Mouse (Mus musculus) hindlimb bud, embryonic 11.5 days (tissue): ENCODE measurements around the gene Tbata.

ENCODE experiments used
- DNase-seq: peaks from one replicate; pipeline ENCODE4 v3.0.0-alpha.2; 2012; ENCODE audit warnings: low read depth, low spot score; ENCODE audit errors: extremely low spot score

The Tbata gene

DNA sequence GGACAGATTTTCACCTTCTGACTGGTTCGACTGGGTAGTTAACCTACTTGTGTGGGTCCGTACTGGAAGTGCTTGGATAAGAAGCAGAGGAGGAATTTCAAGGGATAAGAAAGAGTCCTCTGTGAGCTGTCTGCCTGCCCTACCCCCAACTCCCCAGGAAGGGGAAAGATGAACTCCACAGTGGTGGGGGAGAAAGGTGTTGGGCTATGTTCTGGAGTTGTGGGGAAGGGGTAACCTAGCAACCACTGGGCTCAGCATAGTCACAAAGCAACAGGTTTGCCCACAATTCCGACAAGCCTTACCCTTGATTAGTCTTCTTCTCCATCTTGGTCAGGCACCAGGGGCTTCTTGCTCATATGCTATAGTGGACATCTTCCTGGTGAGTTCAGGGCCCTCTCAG, at the start of gene Tbata:
Tbata (plus strand) TSS at position 301 of the 400 bp plus-strand sequence.
- no peak for DNase-seq

DNA sequence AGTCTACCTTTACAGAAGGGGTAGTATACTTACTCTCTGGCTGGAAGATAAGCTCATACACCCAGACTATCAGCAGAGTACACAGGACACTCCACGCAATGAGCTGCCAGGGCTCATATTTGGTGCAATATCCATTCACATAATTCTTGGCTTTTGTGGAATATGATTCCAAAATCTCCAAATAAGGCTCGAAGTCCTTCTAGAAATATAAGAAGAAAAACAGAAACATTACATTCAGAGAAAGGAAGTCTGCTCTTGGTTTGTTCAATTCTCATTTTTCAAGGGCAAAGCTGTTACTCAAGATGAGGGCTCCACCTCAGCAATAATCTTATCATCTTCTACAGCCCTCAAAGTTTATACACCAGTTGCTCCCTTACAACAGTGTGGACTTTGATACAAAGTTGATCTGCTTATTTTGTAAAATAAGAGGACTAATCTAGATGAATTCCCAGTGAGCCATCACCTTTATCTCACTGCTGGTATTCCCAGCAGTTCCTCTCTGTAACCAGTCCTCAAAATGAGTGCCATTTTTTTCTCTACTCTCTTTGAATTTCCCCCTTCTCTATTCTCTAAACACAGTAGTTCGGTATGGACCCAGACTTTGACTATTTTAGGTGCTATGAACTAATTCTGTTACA, 48.4 kb upstream of the Tbata start:
- DNase-seq: no peak

DNA sequence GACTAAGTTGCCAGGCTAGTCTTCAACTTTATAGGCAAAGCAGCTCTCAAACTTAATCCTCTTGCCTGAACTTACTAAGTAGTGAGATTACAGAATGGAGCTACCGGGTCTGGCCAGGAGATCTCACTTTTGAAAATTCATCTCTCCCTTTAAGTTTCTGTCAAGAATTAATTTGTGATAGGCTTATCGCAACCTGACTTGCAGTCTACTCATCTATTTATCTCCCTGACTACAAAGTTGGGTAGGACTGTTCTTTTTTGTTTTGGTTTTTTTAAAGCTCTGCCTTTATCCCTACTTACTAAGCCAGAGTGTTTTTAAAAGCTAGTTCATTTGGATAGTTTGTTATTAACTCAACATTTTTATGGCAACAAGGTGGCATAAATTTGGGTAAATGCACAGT, 47.3 kb upstream of the Tbata start:
- DNase-seq: no peak

DNA sequence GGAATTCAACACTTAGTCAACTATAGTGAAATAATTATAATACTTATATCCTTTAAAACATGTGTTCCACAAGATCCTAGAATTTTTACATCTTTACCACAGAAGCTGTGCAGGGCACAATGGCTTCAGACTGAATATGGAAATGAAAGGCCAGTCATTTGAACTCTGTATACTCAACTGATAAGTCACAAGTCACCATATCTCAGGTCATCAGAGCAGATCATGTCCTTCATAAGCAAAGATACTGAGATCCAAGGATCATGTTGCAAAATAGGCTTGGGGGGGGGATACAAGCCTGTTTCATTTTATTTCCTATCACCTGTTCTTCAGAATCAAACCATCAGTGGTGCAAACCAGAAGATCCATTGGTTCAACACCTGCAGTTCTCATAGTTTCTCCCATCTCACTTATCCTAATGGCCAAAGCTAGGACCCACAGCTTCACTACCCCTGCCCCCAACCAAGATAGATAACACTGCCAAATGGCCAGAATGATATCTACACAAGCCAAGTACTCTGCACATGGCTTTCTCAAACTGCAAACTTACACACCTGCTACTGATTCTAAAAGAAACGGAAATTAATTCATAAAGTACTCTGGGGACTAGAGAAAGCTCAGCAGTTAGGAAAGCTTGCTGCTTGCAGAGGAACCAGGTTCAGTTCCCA, 42.9 kb upstream of the Tbata start:
- DNase-seq: no peak

DNA sequence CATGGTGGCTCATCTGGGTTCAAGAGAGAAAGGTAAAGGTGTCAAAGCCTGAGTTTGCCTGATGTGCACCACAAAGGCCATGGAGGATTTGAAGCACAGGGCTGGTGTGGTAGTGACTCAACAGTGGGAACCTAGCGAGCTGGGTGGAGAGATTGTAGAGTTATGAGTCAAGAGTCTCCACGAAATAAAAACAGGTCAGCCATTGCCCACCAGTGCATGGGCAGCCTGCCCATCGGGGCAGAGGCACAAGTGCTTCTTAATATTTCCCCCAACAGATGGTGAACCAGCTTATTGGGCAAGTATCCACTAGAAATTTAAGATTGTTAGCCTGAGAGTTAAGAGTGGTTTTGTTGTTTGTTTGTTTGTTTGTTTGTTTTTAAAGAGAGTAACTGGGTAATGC, 40.8 kb upstream of the Tbata start:
- DNase-seq: no peak

DNA sequence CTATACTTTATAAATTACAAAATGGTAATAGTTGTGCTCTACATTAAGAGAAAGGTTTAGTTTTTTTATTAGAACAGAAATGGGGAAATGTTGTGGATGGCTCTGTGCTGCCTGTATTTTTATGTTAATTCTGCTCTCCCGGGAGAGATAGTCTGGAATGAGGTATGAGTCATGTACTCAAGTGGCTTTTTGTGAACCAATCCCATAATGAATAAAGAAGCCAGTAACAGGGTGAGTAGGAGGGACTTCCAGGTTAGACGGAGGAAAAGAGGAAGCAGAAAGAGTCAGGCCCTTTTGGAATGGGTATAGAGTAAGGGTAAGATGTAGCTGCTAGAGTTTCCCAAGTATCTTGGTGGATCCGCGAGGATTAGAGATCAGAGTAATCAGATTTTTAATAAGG, 37.7 kb upstream of the Tbata start:
- no peak for DNase-seq

DNA sequence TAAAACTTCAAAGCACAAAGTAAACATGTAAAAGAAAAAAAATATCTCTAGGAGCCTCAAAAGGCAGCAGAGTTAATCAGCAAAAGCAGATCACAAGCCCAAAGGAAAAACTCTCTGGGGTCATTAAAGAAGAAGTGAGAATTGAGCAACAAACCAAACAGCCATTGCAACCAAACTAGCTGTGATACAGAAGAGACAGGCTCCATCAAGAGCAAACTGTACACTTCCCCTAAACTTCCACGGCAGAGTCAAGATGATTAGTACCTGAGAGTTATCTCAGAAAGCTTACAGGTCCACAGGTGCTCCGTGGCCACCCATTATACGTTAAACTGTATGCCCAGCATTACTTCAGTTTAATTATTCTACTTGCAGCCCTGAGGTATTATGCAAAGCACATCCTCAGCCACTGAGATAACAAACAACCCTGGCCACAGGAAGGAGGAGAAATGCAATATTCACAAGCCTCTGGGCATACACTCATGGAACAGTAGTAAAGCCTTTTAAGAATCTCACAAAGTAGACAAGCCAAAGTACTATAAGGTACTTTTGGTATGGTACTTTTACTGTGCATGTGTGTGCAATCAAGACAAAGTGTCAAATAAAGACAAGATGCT, 36.4 kb upstream of the Tbata start:
- DNase-seq: no peak

DNA sequence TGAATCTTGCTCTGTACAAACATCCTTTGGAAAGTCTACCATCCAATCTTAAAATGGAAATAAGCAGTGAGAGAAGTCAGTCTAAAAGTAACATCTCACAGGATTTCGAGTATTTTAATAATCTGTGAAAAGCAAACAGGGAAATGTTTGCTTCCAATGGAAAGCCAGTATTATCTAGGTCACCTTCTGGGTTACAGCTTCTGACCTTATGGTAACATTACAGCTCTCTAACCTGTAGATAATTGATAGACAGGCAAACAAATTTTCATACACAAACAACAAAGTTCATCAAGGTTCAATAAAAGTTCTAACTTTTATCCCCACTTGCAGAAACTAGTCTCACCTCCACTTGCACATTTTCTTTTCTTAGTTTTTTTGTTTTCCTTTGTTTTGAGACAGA, 34.2 kb upstream of the Tbata start:
- DNase-seq: no peak

DNA sequence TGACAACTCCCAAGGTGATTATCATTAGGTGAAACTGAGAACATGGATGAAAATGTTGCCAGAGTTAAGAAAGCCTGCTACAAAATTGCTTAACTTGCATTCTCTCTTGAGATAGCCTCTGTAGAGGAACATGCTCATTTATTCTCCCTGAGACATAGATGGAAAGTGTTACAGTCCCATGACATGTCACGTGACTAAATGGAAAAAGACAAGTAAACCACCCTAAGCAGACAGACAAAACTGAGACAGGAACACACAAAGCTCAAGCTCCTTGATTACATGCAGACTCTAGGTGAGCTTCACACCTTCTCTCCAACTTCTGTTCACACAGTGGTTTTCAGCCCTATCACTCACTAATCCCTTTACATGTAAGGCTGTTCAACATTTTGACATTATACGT, 28.4 kb upstream of the Tbata start:
- no peak for DNase-seq

DNA sequence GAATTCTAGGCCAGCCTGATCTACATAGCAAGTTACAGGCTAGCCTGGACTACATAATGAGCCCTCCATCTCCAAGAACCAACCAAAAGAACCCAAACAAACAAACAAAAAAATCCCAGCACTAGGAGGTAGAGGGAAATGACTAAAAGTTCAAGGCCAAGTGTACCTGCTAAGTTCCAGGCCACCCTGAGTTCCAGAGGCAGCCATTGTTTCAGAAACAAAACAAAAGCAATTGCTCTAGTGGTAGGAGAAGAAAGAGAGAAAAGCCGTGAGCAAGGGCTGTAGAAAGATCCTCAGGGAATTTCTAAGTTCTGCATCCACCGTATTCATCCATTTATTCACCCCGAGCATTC, 26.0 kb upstream of the Tbata start:
- no peak for DNase-seq

DNA sequence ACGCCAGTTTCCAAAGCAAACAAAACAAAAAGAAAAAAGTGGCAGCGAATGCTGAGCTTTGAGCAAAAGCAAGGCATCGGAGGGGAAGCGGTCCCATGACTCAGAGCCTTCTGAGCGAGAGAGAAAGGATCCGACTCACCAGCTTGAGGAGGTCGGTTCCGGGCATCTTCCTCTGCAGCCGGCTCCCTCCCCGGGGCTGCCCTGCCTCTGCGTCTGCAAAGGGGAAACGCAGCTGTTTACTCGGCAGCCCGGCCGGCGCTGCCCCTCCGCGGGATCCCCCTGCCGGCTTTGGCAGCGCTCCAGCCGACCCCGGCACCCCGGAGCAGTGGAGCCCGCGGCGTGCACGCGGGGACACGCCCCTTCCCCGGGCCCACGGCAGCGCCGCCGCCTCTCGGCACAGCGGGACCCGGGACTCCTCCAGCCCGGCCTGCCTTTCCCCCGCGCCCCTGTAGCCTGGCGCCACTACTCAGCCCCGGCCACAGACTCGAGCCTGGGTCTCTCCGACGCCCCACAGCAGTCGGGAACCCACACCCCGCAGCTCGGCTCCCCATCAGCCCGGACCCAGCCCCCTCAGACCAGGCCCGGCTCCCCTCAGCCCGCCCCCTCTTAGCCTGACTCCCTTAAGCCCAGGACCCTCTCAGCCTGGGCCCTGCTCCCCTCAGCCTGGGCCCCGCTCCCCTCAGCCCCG, 25.5 kb upstream of the Tbata start:
- no peak for DNase-seq

DNA sequence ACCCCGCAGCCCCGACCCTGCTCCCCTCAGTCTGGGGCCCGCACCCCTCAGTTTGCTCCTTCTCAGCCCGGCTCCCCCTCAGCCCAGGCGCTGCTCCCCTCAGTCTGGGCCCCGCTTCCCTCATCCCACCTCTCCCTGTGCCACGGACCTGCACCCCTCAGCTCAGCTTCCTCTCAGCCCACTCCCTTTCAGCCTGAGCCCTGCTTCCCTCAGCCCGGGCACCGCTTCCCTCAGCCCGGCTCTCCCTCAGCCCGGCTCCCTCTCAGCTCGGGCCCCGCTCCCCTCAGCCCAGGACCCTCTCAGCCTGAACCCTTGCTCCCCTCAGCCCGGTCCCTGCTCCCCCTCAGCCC, 25.0 kb upstream of the Tbata start:
- DNase-seq: no peak

DNA sequence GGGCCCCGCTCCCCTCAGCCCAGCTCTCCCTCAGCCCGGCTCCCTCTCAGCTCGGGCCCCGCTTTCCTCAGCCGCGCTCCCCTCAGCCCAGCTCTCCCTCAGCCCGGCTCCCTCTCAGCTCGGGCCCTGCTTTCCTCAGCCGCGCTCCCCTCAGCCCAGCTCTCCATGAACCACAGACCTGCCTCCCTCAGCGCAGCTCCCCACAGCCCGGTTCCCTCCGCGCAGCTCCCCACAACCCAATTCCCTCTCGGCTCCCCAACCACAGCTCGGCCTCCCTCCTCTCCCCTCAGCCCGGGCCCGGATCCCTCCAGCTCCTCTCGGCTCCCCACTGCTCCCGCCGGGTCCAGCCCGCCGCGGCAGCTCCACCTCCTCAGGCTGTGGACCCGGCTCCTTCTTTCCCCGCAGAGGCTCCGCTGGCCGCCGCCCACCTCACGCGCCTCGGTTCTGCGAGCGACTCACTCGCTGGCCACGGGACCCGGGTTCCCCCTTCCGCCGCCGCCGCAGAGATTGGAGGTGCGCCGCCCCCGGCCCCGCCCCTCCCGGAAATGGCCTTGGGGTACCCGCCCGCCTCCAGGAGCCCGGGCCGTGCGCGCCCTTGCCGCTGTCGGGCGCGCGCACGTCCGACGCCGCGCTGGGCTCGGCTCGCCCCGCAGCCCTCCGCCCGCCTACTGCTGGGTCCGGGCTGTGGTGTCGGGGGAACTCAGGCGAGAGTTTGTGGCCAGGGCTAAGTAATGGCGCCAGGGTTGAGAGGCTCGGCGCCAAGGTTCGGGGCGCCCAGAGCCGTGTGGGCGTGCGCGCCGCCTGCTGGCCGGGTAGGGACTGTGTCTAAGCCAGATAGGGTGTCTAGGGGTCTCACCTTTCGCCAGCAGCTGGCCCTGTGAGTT, 24.4 kb upstream of the Tbata start, which contains the start of gene Sgpl1:
Sgpl1 (minus strand) TSS at position 547 of the 884 bp plus-strand sequence.
- peak; percentile 30 for DNase-seq

DNA sequence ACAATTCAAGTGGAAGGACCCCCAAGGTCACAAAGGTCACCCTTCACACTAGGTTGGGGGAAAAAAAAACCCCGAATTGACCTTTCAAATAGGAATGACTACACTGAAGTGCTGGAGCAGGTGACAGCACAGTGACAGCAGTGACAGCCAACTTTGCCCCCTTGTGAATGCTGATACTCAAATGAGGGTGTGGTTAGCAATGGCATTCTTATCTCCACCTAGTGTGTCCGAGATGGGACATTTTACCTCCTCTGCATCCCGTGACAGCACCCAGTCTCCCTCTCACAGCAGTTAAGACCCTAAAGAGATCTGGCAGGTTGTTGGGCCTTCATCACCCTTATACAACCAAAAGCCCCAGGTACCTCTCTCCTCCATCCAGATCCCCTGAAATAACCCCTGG, 22.3 kb upstream of the Tbata start:
- DNase-seq: no peak

DNA sequence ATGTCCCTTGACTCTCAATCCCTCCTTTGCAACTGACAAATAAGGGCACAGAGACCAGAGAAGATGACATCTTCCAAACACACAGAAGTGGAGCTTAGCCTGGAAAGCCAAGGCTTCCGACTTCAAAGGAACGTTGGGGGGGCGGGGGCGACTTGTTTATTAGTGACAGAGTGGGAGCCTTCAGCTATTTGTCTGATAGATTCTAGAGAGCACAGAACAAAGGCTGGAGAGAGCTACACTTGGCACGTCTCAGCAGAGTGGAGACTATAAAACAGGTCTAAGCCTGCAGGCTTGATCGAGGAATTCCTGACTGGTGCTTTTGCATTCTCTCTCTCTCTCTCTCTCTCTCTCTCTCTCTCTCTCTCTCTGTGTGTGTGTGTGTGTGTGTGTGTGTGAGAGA, 21.1 kb upstream of the Tbata start:
- no peak for DNase-seq

DNA sequence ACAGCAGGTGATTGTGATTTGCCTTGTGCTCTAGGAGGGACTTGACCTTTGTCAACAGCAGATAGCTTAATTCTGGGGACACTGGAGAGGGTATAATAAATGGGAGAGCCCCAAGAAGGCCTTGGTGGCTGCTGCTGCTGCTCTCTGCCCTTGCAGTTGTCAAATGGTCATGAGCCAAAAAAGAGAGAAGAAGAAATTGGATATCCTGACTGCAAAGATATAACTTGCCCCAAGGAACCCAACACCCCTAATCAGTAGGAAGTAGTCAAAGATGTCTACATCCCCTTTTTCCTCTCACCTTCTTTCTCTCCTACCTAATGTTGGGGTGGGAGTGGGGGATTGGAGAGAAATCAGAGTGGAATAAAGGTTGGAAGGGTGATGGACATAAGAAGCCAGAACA, 19.6 kb upstream of the Tbata start:
- no peak for DNase-seq

DNA sequence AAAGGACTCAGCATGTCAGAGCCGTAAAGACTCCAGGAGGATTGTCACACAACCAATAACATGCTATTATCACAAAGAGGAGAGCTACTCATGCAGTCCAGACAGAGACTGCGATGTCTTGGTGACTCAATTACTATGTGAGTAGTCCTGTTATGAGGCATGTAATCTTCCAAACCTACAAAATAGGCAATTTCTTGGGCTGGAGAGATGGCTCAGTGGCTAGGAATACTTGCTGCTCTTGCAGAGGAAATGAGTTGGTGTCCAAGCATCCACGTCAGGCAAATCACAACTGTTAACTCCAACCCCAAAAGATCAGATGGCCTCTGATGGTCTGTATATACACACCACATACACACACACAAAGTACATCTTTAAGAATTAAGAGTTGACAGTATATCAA, 16.1 kb upstream of the Tbata start:
- DNase-seq: no peak

DNA sequence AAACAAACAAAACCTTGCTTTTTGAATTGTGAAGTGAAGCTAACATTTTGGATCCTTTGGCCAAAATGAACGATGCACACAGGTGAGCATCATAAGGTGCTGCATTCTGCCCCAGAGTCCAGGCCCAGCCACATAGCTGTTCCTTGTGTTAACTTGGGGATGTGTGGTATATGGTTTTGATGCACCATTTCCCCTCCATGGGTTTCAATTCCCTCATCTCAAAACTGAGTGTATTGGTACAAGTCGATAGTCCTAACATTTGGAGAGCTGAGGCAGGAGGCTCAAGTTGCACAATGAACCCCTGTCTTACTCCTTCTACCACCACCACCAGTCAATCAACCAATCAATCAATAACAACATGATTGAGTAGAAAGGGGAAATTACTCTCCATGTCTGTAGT, 15.3 kb upstream of the Tbata start:
- DNase-seq: no peak

DNA sequence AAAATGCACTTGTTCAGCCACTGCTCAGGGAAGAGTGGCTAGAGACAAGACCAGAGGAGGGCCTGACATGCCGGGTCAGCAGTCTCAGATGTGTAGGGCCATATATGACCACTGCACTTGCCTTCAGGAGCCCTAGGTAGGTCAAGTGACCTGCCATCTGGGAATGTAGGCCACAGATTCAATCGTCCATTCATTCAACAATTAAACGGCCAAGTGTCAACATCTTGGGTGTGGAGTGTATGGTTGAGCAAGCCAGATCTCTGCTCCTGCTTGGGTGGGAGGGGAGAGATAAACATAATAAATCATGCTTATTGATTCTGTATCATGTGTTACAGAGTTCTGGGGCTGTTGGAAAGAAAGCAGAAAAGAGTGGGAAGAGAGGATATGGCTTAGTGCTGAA, 13.2 kb upstream of the Tbata start:
- no peak for DNase-seq

DNA sequence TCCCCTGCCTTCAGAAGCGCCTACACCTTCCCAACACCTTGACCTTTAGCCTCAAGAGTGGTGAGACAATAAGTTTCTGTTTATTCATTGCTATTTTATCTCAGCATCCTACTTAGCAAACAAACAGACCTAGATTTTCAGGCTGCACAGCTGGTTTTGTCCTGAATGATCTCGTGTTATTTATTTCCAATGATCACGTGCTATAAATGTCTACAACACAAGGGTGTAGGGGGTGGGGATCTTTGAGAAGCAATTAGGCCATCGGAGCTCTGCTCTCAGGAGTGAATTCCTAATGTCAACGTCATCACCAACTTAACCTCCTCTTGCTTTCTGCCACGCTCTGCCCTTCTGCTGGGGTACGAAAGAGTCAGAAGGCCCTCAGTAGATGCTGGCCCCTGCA, 11.7 kb upstream of the Tbata start:
- no peak for DNase-seq

DNA sequence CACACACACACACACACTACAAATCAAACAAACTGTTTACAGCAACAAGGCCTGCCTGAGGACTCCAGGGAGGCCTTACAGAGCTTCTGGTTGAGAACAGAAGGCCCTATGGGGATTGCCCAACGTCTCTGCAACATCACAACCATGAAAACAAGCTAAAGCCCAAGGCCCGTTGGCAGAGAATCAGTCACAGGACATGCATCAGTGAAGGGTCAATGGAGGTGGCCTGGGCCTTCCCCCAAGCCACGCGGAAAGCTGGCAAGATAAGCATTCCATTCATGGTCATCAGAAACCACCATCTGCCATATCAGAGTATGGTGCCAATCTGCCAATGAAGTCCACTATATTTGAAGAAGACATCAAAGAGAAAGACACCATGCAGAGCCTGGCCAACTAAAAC, 11.1 kb upstream of the Tbata start:
- DNase-seq: no peak
